9 mouse cellular contexts compared by ENCODE assay signal in the genomic region with DNA sequence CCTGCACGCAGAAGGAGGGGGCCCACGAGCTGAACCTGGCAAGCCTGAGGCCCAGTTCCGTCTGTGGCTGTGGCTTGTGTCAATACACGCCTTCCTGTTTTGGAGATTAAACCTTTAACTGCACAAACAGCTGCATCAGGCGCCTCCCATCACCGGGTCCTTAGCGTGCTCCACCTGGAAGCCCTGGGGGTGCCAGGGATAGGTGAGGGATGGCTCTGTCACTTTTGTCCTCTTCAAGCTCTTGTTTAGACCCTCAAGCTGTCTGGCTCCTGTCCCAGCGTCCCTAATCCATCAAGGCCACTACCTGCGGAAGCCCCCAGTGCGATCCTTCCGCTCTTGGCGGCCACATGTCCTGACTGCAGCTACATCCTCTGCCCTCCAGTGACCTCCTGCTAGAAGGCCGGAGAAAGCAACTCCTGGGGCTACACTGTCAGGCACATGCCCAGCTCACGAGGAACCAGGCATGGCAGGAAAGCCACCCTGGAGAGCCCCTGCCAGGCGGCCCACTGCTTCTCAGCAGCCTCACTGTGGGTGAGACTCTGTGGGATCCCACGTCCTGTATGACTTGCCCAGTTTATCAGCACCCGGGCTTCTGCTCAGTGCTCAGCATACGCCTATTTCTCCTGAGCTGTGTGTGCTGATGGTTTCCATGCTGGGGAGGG. TPM values are rescaled to one million over a fixed set of nuclear protein-coding genes. Genes with fewer than 3 reads are reported as not detected.
DNase-seq lines count a peak whose midpoint lies in the region; ATAC-seq lines count a peak whose summit lies in the region.
"Had no signal": no experiment of that assay in that cellular context is flagged by ENCODE, and none has a peak within 500 bp of the region (broad histone marks: within the 10 kb centered on the region; RNA-seq: fewer than 3 reads in every experiment).

No protein-coding gene starts in this region.

- intact Hi-C loops in heart, postnatal 25 days (cut with DNase I), result no loop called here
- intact Hi-C loops in left cerebral cortex, postnatal 36 days (cut with DNase I), result no loop called here

- peak; percentile 57 to 68 for DNase-seq in heart, adult 18-20 months
- DNase-seq in heart, postnatal 25 days (ENCODE audit: low spot score), result no peak
- DNase-seq in kidney, postnatal 36 days, result peak; percentile 81 to 86
- DNase-seq in cerebellum, adult 11 months, result no peak
- DNase-seq in left cerebral cortex, postnatal 36 days (ENCODE audit: low spot score in 2 of 2), result no peak
- no peak for DNase-seq in layer of hippocampus, adult 18-20 months (ENCODE audit: low spot score in 2 of 2)

- ATAC-seq in erythroid progenitor cell, adult 5-6 weeks (replicated peaks; ENCODE audit: low FRiP score, poor library complexity, severe bottlenecking), result peak; percentile 78
- ATAC-seq in megakaryocyte-erythroid progenitor cell, adult 5-6 weeks (replicated peaks; ENCODE audit: low FRiP score, low TSS enrichment, poor library complexity, severe bottlenecking), result peak; percentile 74

RNA-seq across cellular contexts. Expression of gene Lfng, which starts 10.1 kb away (rescaled TPM):
- 1 to 10 TPM; 6.7 to 9.9 TPM for total RNA-seq in heart, adult 18-20 months (2021)
- 10 to 100 TPM in 1 of 2 experiments, 1 to 10 TPM in 1; 7.3 to 10.8 TPM for total RNA-seq in heart, postnatal 25 days (2021)
- 19.7 and 20.5 TPM in 2 replicates for total RNA-seq in erythroid progenitor cell, adult 5-6 weeks (2015; ENCODE audit: low replicate concordance)
- 1.9 and 11.4 TPM in 2 replicates for total RNA-seq in erythroid progenitor cell, adult 5-6 weeks (2017; ENCODE audit: low replicate concordance)
- 17.6 and 38.9 TPM in 2 replicates for total RNA-seq in megakaryocyte-erythroid progenitor cell, adult 5-6 weeks (2014; fragmentation: Nextera tagmentation)
- total RNA-seq in megakaryocyte-erythroid progenitor cell, adult 5-6 weeks (2017), result 21.3 and 22.9 TPM in 2 replicates
- 10 to 100 TPM; 22.6 to 23.6 TPM for total RNA-seq in left cerebral cortex, postnatal 36 days (2021)
- 10 to 100 TPM; 19.3 to 21.2 TPM for total RNA-seq in layer of hippocampus, adult 18-20 months (2021)

RNA-seq across cellular contexts. Expression of gene Grifin, which starts 32.2 kb away (rescaled TPM):
- total RNA-seq in heart, adult 18-20 months (2021), result not detected
- total RNA-seq in heart, postnatal 25 days (2021), result not detected
- not detected in 2 replicates for total RNA-seq in erythroid progenitor cell, adult 5-6 weeks (2015; ENCODE audit: low replicate concordance)
- not detected in 2 replicates for total RNA-seq in erythroid progenitor cell, adult 5-6 weeks (2017; ENCODE audit: low replicate concordance)
- total RNA-seq in megakaryocyte-erythroid progenitor cell, adult 5-6 weeks (2014; fragmentation: Nextera tagmentation), result not detected in 2 replicates
- not detected in 2 replicates for total RNA-seq in megakaryocyte-erythroid progenitor cell, adult 5-6 weeks (2017)
- under 1 TPM in 1 of 2 experiments, not detected in 1; 0.94 TPM for total RNA-seq in left cerebral cortex, postnatal 36 days (2021)
- not detected for total RNA-seq in layer of hippocampus, adult 18-20 months (2021)
- total RNA-seq: gastrocnemius, postnatal 36 days had no signal

RNA-seq across cellular contexts. Expression of gene Ttyh3, which starts 51.8 kb away (rescaled TPM):
- 1 to 10 TPM; 7.6 to 7.7 TPM for total RNA-seq in heart, adult 18-20 months (2021)
- total RNA-seq in heart, postnatal 25 days (2021), result 10 to 100 TPM; 15.6 to 18.6 TPM
- total RNA-seq in erythroid progenitor cell, adult 5-6 weeks (2015; ENCODE audit: low replicate concordance), result 21.8 and 26.7 TPM in 2 replicates
- 21.2 and 23.2 TPM in 2 replicates for total RNA-seq in erythroid progenitor cell, adult 5-6 weeks (2017; ENCODE audit: low replicate concordance)
- 26.7 and 32.2 TPM in 2 replicates for total RNA-seq in megakaryocyte-erythroid progenitor cell, adult 5-6 weeks (2014; fragmentation: Nextera tagmentation)
- 5.6 and 8.6 TPM in 2 replicates for total RNA-seq in megakaryocyte-erythroid progenitor cell, adult 5-6 weeks (2017)
- 100 to 1,000 TPM; 257 to 267 TPM for total RNA-seq in left cerebral cortex, postnatal 36 days (2021)
- total RNA-seq in layer of hippocampus, adult 18-20 months (2021), result 100 to 1,000 TPM; 182 to 186 TPM

Comparison
In these comparisons a context has a peak if more than half of its experiments do, and no peak if none do; other contexts are left out.
1. DNase-seq: peak in heart, adult 18-20 months (2 of 2) and kidney, postnatal 36 days (2 of 2); none in heart, postnatal 25 days (single experiment), cerebellum, adult 11 months (single experiment), left cerebral cortex, postnatal 36 days (0 of 2) and layer of hippocampus, adult 18-20 months (0 of 2).
2. RNA of gene Ttyh3, which starts 51.8 kb away (total RNA-seq): 257 to 267 TPM in left cerebral cortex, postnatal 36 days and 182 to 186 TPM in layer of hippocampus, adult 18-20 months; 5.6 to 32.2 TPM in megakaryocyte-erythroid progenitor cell, adult 5-6 weeks, 21.2 to 26.7 TPM in erythroid progenitor cell, adult 5-6 weeks, 15.6 to 18.6 TPM in heart, postnatal 25 days and 7.6 to 7.7 TPM in heart, adult 18-20 months; every median in the first group is over 4 times any median in the second.